Mouse (Mus musculus): ENCODE data around the gene Pigu. TPM values are rescaled to one million over a fixed set of nuclear protein-coding genes. Genes with fewer than 3 reads are reported as not detected.

Gene Pigu
- polyA plus RNA-seq (2015; fragmentation: Nextera tagmentation; extraction: Ambion mirVana): 52.1 and 53.6 TPM in 2 replicates

- H3K4me3 ChIP-seq: peak within 1 kb of the TSS; percentile 86
- peak within 1 kb of the TSS; percentile 84 for H3K9ac ChIP-seq
- under 1% methylated on average over 38 of the region's 38 CpGs for WGBS
- H3K27ac ChIP-seq: peak within 1 kb of the TSS; percentile 88
- 0 out of 2 replicates have a peak, but pooled peaks cover 4% of the 10 kb centered on the region for H3K27me3 ChIP-seq
- peak; percentile 99 for ATAC-seq (ENCODE audit: low FRiP score)
- H3K4me1 ChIP-seq (replicated peaks): peaks cover 13% of the 10 kb centered on the region
- H3K4me2 ChIP-seq: peak within 1 kb of the TSS; percentile 84
- H3K9me3 ChIP-seq: no peaks in the 10 kb centered on the region
- H3K36me3 ChIP-seq: no peaks in the 10 kb centered on the region
These were observed at the start of gene Pigu for GRCm38 (mm10) chr2:155356971-155357591. TSS of gene Pigu (minus strand) at chr2:155357430.

- no peaks in the 10 kb centered on the region for H3K9me3 ChIP-seq
- no peaks in the 10 kb centered on the region for H3K27me3 ChIP-seq
- H3K4me1 ChIP-seq (replicated peaks): no peaks in the 10 kb centered on the region
- H3K9ac ChIP-seq: no peak overlapping the region
- WGBS: 96% methylated on average over 1 of the region's 1 CpGs
- H3K36me3 ChIP-seq: peaks cover 78% of the 10 kb centered on the region
- H3K4me3 ChIP-seq: no peak overlapping the region
- no peak overlapping the region for H3K4me2 ChIP-seq
- H3K27ac ChIP-seq: no peak overlapping the region
- ATAC-seq (ENCODE audit: low FRiP score): no peak
These were observed 47.4 kb upstream of the Pigu start for GRCm38 (mm10) chr2:155404635-155405034.

- H3K4me3 ChIP-seq: no peak overlapping the region
These were observed 44.7 kb upstream of the Pigu start for GRCm38 (mm10) chr2:155401926-155402325.

GRCm38 (mm10) chr2:155400276-155400675, 43.0 kb upstream of the Pigu start:
- Histone ChIP-seq H3K4me3 (no peak overlapping the region), H3K9me3 (no peaks in the 10 kb centered on the region), H3K4me2 (no peak overlapping the region), H3K27me3 (no peaks in the 10 kb centered on the region), H3K36me3 (peaks cover 58% of the 10 kb centered on the region), H3K4me1 (replicated peaks) (no peaks in the 10 kb centered on the region), H3K27ac (no peak overlapping the region), H3K9ac (no peak overlapping the region)
- no peak for ATAC-seq (ENCODE audit: low FRiP score)

More at GRCm38 (mm10) chr2:155401926-155402325, 44.7 kb upstream of the Pigu start:
- no peak overlapping the region for H3K4me2 ChIP-seq
- ATAC-seq (ENCODE audit: low FRiP score): no peak
- 97% methylated on average over 4 of the region's 4 CpGs for WGBS
- no peak overlapping the region for H3K9ac ChIP-seq
- peaks cover 66% of the 10 kb centered on the region for H3K36me3 ChIP-seq
- H3K27me3 ChIP-seq: no peaks in the 10 kb centered on the region
- no peak overlapping the region for H3K27ac ChIP-seq
- no peaks in the 10 kb centered on the region for H3K9me3 ChIP-seq
- H3K4me1 ChIP-seq (replicated peaks): no peaks in the 10 kb centered on the region

- Histone ChIP-seq H3K4me3 (no peak overlapping the region), H3K4me2 (no peak overlapping the region), H3K9me3 (no peaks in the 10 kb centered on the region), H3K27ac (no peak overlapping the region), H3K4me1 (replicated peaks) (no peaks in the 10 kb centered on the region), H3K9ac (no peak overlapping the region), H3K27me3 (no peaks in the 10 kb centered on the region), H3K36me3 (peaks cover 43% of the 10 kb centered on the region)
- ATAC-seq (ENCODE audit: low FRiP score): no peak
- 79% methylated on average over 5 of the region's 5 CpGs for WGBS
These were observed 37.4 kb upstream of the Pigu start for GRCm38 (mm10) chr2:155394586-155394985.

- Histone ChIP-seq H3K27me3 (no peaks in the 10 kb centered on the region), H3K4me1 (replicated peaks) (peaks cover 41% of the 10 kb centered on the region), H3K9ac (no peak overlapping the region), H3K27ac (no peak overlapping the region), H3K9me3 (no peaks in the 10 kb centered on the region), H3K4me3 (no peak overlapping the region), H3K4me2 (no peak overlapping the region), H3K36me3 (peaks cover 61% of the 10 kb centered on the region)
- no peak for ATAC-seq (ENCODE audit: low FRiP score)
- 92% methylated on average over 2 of the region's 2 CpGs for WGBS
These were observed 31.3 kb upstream of the Pigu start for GRCm38 (mm10) chr2:155388573-155388972.

- H3K9ac ChIP-seq: no peak overlapping the region; the same call in 1 of the 2 replicates
- ATAC-seq (ENCODE audit: low FRiP score): no peak
- 63% methylated on average over 4 of the region's 4 CpGs for WGBS
- no peak overlapping the region for H3K27ac ChIP-seq
- no peaks in the 10 kb centered on the region for H3K27me3 ChIP-seq
- H3K9me3 ChIP-seq: no peaks in the 10 kb centered on the region
- no peak overlapping the region for H3K4me2 ChIP-seq
- peaks cover 61% of the 10 kb centered on the region for H3K36me3 ChIP-seq
- H3K4me3 ChIP-seq: no peak overlapping the region
- peaks cover 55% of the 10 kb centered on the region for H3K4me1 ChIP-seq (replicated peaks)
These were observed 29.8 kb upstream of the Pigu start for GRCm38 (mm10) chr2:155387052-155387451.

- H3K27ac ChIP-seq: peak overlapping the region; percentile 23; the same call in 1 of the 2 replicates
- H3K9me3 ChIP-seq: no peaks in the 10 kb centered on the region
- no peaks in the 10 kb centered on the region for H3K27me3 ChIP-seq
- WGBS: 15% methylated on average over 27 of the region's 27 CpGs
- H3K9ac ChIP-seq: peak overlapping the region; percentile 65
- ATAC-seq (ENCODE audit: low FRiP score): no peak
- H3K4me2 ChIP-seq: peak overlapping the region; percentile 84
- peaks cover 55% of the 10 kb centered on the region for H3K4me1 ChIP-seq (replicated peaks)
- peaks cover 61% of the 10 kb centered on the region for H3K36me3 ChIP-seq
- peak overlapping the region; percentile 14 for H3K4me3 ChIP-seq
These were observed 29.3 kb upstream of the Pigu start for GRCm38 (mm10) chr2:155386534-155386899.

GRCm38 (mm10) chr2:155385731-155386533, 28.7 kb upstream of the Pigu start:
- H3K9me3 ChIP-seq: no peaks in the 10 kb centered on the region
- peak overlapping the region; percentile 65 for H3K9ac ChIP-seq
- H3K4me3 ChIP-seq: peak overlapping the region; percentile 21
- peaks cover 56% of the 10 kb centered on the region for H3K36me3 ChIP-seq
- H3K4me2 ChIP-seq: peak overlapping the region; percentile 84
- no peaks in the 10 kb centered on the region for H3K27me3 ChIP-seq
- peak overlapping the region; percentile 64 for H3K27ac ChIP-seq
- ATAC-seq (ENCODE audit: low FRiP score): no peak
- 30% methylated on average over 18 of the region's 18 CpGs for WGBS
- peaks cover 57% of the 10 kb centered on the region for H3K4me1 ChIP-seq (replicated peaks)

GRCm38 (mm10) chr2:155385090-155385489, 27.9 kb upstream of the Pigu start:
- Histone ChIP-seq H3K9ac (peak overlapping the region; percentile 65; the same call in 1 of the 2 replicates), H3K36me3 (peaks cover 50% of the 10 kb centered on the region), H3K4me2 (peak overlapping the region; percentile 84), H3K27me3 (0 out of 2 replicates have a peak, but pooled peaks cover 2% of the 10 kb centered on the region), H3K9me3 (no peaks in the 10 kb centered on the region), H3K27ac (peak overlapping the region; percentile 64), H3K4me1 (replicated peaks) (peaks cover 65% of the 10 kb centered on the region), H3K4me3 (peak overlapping the region; percentile 21)
- ATAC-seq (ENCODE audit: low FRiP score): no peak
- 18% methylated on average over 7 of the region's 7 CpGs for whole genome bisulfite sequencing

- Histone ChIP-seq H3K4me1 (replicated peaks) (peaks cover 69% of the 10 kb centered on the region), H3K9me3 (no peaks in the 10 kb centered on the region), H3K4me2 (peak overlapping the region; percentile 84), H3K4me3 (peak overlapping the region; percentile 65), H3K27ac (peak overlapping the region; percentile 100), H3K9ac (peak overlapping the region; percentile 94), H3K27me3 (peaks cover 6% of the 10 kb centered on the region), H3K36me3 (peaks cover 30% of the 10 kb centered on the region)
- WGBS: 78% methylated on average over 2 of the region's 2 CpGs
- no peak for ATAC-seq (ENCODE audit: low FRiP score)
These were observed 25.7 kb upstream of the Pigu start for GRCm38 (mm10) chr2:155382791-155383438.

GRCm38 (mm10) chr2:155382332-155382700, 25.1 kb upstream of the Pigu start:
- ATAC-seq (ENCODE audit: low FRiP score): peak; percentile 9
- Histone ChIP-seq H3K4me1 (replicated peaks) (peaks cover 65% of the 10 kb centered on the region), H3K9ac (peak overlapping the region; percentile 94)

More at GRCm38 (mm10) chr2:155382332-155382700, 25.1 kb upstream of the Pigu start:
- Histone ChIP-seq H3K27me3 (peaks cover 6% of the 10 kb centered on the region), H3K36me3 (peaks cover 24% of the 10 kb centered on the region), H3K9me3 (no peaks in the 10 kb centered on the region), H3K4me3 (peak overlapping the region; percentile 65), H3K27ac (peak overlapping the region; percentile 100), H3K4me2 (peak overlapping the region; percentile 84)
- 23% methylated on average over 6 of the region's 6 CpGs for WGBS
